Mouse (Mus musculus) neural tube, embryonic 15.5 days (tissue): ENCODE measurements around the gene Plekhd1. TPM values are rescaled to one million over a fixed set of nuclear protein-coding genes. Genes with fewer than 3 reads are reported as not detected.

Experiments used
- ATAC-seq: fragments of 200-750 bp; cut with Nextera tagmentation; 2 replicates; pipeline ENCODE4 v1.8.0; 2017; ENCODE audit warnings: mild to moderate bottlenecking, moderate TSS enrichment, moderate library complexity; ENCODE audit not compliant: low FRiP score
- H3K27ac ChIP-seq: fragments of 300-500 bp; sonication (generic); replicated peaks from 2 replicates; pipeline ENCODE4 v1.5.1; 2015; ENCODE audit warnings: mild to moderate bottlenecking, inconsistent platforms
- H3K27me3 ChIP-seq: fragments of 300-500 bp; sonication (generic); replicated peaks from 2 replicates; pipeline ENCODE4 v1.6.1; 2015; ENCODE audit warnings: inconsistent platforms
- H3K36me3 ChIP-seq: fragments of 300-500 bp; sonication (generic); 2 replicates; pipeline ENCODE4 v1.6.1; 2015; ENCODE audit warnings: inconsistent platforms
- H3K4me1 ChIP-seq: fragments of 300-500 bp; sonication (generic); 2 replicates; pipeline ENCODE4 v1.6.1; 2015; ENCODE audit warnings: inconsistent platforms
- H3K4me2 ChIP-seq: fragments of 300-500 bp; sonication (generic); 2 replicates; pipeline ENCODE4 v1.6.1; 2015; ENCODE audit warnings: inconsistent platforms, mild to moderate bottlenecking, moderate library complexity
- H3K4me3 ChIP-seq: fragments of 300-500 bp; sonication (generic); replicated peaks from 2 replicates; pipeline ENCODE4 v1.5.1; 2015; ENCODE audit warnings: mild to moderate bottlenecking, inconsistent platforms
- H3K9ac ChIP-seq: fragments of 300-500 bp; sonication (generic); replicated peaks from 2 replicates; pipeline ENCODE4 v1.6.1; 2015; ENCODE audit warnings: mild to moderate bottlenecking, inconsistent platforms
- H3K9me3 ChIP-seq: fragments of 300-500 bp; sonication (generic); replicated peaks from 2 replicates; pipeline ENCODE4 v1.6.1; 2016; ENCODE audit warnings: inconsistent platforms
- WGBS: fragments of 180-500 bp; shearing (Covaris S2); methylation state at CpG from one replicate; pipeline ENCODE4 v1.1.7; 2015; ENCODE audit warnings: mixed read lengths; 5-methylcytosine and 5-hydroxymethylcytosine counted together
- polyA plus RNA-seq: library from polyadenylated mRNA; unstranded; fragments of >200 nt; fragmentation: Nextera tagmentation; extraction: Ambion mirVana; gene quantifications from 2 replicates; pipeline ENCODE4 v1.2.1, GENCODE M21; 2015

Gene Plekhd1
- polyA plus RNA-seq, 1 experiment from 2014 or later = 10.5 TPM

DNA sequence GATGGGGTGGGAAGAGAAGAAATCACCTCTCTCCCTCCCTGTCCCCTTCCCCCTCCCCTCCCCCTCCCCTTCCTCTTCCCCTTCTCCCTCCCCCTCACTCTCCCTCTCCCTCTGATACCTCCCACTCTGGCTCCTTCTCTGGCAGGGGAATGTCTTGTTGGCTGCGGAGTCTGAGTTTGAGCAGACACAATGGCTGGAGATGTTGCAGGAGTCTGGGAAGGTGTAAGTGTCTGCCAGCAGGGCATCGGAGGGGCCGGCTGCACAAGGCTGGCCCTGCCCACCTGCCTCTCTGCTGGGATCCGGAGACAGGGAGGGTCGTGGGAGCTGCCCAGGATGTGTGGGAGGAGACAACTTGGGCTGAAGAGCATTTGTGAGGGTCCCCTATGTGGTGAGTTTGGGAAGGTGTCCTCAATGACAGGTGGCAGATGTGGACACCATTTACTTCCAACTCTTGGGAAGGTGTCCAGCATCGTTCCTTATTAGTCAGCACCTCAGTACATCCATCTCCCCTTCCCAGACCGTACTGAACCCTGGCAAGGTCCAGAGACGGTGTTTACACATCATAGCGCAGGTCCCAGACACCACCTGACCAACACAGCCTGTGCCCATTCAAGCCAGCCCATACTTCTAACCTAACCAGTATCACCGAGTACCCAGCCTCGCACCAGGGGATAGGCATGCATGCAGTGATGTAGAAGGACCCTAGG is 14.0 kb downstream of the Plekhd1 start:
- H3K9ac ChIP-seq = no peak overlapping the region
- 56% methylated on average over 11 of the region's 11 CpGs for whole genome bisulfite sequencing
- no peak overlapping the region for H3K4me3 ChIP-seq
- no peak; the same call in 1 of the 2 replicates for ATAC-seq
- H3K27ac ChIP-seq = no peak overlapping the region; the same call in 1 of the 2 replicates
- H3K4me1 ChIP-seq = peaks cover 12% of the 10 kb centered on the region
- no peaks in the 10 kb centered on the region for H3K27me3 ChIP-seq
- H3K9me3 ChIP-seq = no peaks in the 10 kb centered on the region
- H3K36me3 ChIP-seq = no peaks in the 10 kb centered on the region
- H3K4me2 ChIP-seq = no peak overlapping the region

DNA sequence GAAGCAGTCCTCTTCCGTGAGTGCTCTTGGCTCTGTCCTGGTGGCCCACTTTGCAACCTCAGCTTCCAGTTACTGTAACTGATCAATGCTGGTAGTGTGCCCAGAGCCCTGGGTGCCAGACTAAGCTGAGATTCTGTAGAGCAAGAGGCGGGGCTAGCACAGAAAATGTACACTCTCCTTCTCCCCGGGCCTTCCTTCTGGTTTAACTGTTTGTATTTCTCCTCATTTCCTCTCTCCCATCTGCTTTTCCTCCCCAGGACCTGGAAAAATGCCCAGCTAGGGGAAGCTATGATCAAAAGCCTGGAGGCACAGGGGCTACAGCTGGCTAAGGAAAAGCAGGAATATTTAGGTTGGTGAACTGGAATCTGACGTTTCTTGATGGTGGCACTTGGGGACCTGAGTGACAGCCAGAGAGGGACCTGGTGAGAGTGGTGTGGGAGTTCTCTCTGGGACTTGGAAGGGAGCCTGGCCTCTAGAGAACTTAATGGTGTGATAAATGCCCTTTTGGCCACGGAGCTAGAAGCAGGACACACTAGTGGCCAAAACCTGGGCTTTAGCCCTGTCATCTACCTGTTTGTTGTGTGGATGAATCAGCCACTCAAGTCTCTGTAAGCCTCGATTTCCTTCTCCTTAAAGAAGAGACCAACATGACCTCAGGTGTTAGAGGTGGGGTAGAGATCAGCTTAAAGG is 14.7 kb downstream of the Plekhd1 start:
- Histone ChIP-seq H3K27ac (no peak overlapping the region; the same call in 1 of the 2 replicates), H3K4me1 (peaks cover 12% of the 10 kb centered on the region), H3K9ac (no peak overlapping the region), H3K9me3 (no peaks in the 10 kb centered on the region), H3K4me2 (no peak overlapping the region), H3K4me3 (no peak overlapping the region), H3K27me3 (no peaks in the 10 kb centered on the region), H3K36me3 (no peaks in the 10 kb centered on the region)
- peak; percentile 35; the same call in 1 of the 2 replicates for ATAC-seq
- WGBS = 46% methylated on average over 6 of the region's 6 CpGs

DNA sequence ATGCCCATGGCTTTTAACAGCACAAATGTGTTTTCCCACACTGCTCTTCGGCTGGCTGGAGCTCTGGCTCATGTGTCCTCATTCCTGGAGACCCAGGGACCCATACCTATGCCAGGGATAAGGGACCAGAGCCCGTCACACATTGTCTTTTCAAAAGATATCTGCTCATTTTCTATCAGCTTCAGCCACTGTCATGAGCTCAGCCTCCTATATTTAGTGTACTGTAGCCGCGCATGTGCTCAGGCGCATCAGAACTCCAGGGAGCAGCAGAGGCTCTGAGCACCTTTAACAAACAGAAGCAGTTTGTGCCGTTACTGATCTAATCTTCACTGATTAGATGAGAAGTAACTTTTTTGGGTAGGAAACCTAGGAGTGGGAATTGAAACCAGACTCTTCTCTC is 23.5 kb downstream of the Plekhd1 start:
- 74% methylated on average over 6 of the region's 6 CpGs for WGBS
- H3K9ac ChIP-seq = no peak overlapping the region
- no peaks in the 10 kb centered on the region for H3K4me1 ChIP-seq
- no peak for ATAC-seq
- no peak overlapping the region for H3K4me2 ChIP-seq
- H3K4me3 ChIP-seq = no peak overlapping the region
- no peaks in the 10 kb centered on the region for H3K27me3 ChIP-seq
- no peaks in the 10 kb centered on the region for H3K36me3 ChIP-seq
- H3K27ac ChIP-seq = no peak overlapping the region
- H3K9me3 ChIP-seq = no peaks in the 10 kb centered on the region

- H3K9me3 ChIP-seq = no peaks in the 10 kb centered on the region
- H3K4me3 ChIP-seq = no peak overlapping the region
- H3K27me3 ChIP-seq = no peaks in the 10 kb centered on the region
- no peak overlapping the region for H3K4me2 ChIP-seq
- no peak overlapping the region for H3K9ac ChIP-seq
- H3K4me1 ChIP-seq = no peaks in the 10 kb centered on the region
- H3K27ac ChIP-seq = no peak overlapping the region
- WGBS = 50% methylated on average over 2 of the region's 2 CpGs
- ATAC-seq = no peak
- H3K36me3 ChIP-seq = no peaks in the 10 kb centered on the region
These were observed 26.8 kb downstream of the Plekhd1 start for GRCm38 (mm10) chr12:80719141-80719540.

DNA sequence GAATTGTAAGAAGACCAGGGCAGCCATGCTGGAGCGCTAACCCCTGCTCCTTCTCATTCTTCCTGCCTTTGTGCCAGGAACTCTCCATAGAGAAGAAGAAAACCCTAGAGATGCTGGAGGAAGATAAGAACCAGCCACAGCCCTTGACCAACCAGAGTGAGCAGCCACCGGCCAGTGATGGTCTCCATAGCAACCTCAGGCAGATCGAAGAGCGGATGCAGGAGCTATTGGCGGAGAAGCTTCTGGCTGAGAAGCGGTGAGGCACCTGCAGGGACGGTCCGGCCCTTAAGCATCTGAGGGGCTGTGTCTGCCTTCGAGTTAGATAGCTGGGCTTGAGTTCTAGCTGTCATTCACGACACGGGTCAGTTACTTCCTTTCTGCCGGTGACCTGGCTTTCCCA is 28.1 kb downstream of the Plekhd1 start:
- Histone ChIP-seq H3K9me3 (no peaks in the 10 kb centered on the region), H3K4me1 (0 out of 2 replicates have a peak, but pooled peaks cover 2% of the 10 kb centered on the region), H3K9ac (no peak overlapping the region), H3K4me3 (no peak overlapping the region), H3K4me2 (no peak overlapping the region), H3K36me3 (no peaks in the 10 kb centered on the region), H3K27me3 (no peaks in the 10 kb centered on the region), H3K27ac (no peak overlapping the region)
- WGBS = 72% methylated on average over 12 of the region's 12 CpGs
- ATAC-seq = no peak

- no peaks in the 10 kb centered on the region for H3K27me3 ChIP-seq
- 0 out of 2 replicates have a peak, but pooled peaks cover 2% of the 10 kb centered on the region for H3K4me1 ChIP-seq
- no peak overlapping the region for H3K9ac ChIP-seq
- H3K4me3 ChIP-seq = no peak overlapping the region
- H3K27ac ChIP-seq = no peak overlapping the region
- H3K9me3 ChIP-seq = no peaks in the 10 kb centered on the region
- 89% methylated on average over 15 of the region's 15 CpGs for WGBS
- no peak overlapping the region for H3K4me2 ChIP-seq
- no peak for ATAC-seq
- H3K36me3 ChIP-seq = no peaks in the 10 kb centered on the region
These were observed 29.1 kb downstream of the Plekhd1 start for GRCm38 (mm10) chr12:80721458-80721857.

DNA sequence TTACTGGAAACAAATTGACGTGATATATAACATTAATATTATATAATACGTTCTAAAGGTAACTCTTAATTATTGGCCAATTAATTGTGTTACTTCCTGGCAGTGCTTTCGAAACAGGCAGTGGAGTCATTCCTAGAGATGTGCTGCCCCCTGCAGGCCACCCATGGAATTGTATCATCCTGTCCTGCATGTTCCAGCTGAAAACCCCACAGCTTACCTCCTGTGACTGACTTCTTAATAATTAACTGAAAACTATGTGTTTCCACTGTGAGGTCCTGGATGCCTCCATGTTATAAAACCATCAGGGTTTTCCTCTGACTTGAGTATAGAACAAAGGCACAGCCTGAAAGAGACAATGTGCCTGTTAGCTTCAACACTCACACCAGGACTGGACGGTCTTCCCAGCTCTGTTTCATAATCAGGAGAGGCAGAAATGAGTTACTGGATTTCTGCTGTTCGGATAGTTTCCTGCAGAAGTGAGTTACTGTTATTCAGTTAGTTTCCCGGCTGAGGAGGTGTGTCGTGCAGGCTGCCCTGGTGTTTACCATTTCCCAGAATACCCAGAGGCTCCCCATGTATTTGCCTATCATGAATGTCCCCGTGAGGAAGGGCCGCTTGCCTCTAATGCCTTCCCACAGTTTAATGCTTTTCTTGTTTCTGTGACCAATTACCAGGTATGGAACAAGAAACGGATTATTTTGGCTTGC is 32.6 kb downstream of the Plekhd1 start:
- no peak for ATAC-seq
- H3K36me3 ChIP-seq = no peaks in the 10 kb centered on the region
- no peak overlapping the region for H3K4me3 ChIP-seq
- H3K4me2 ChIP-seq = no peak overlapping the region
- no peak overlapping the region for H3K27ac ChIP-seq
- H3K27me3 ChIP-seq = no peaks in the 10 kb centered on the region
- WGBS = 16% methylated on average over 10 of the region's 10 CpGs
- 0 out of 2 replicates have a peak, but pooled peaks cover 2% of the 10 kb centered on the region for H3K4me1 ChIP-seq
- no peaks in the 10 kb centered on the region for H3K9me3 ChIP-seq
- no peak overlapping the region for H3K9ac ChIP-seq

GRCm38 (mm10) chr12:80728207-80728606 is 35.8 kb downstream of the Plekhd1 start:
- peaks cover 6% of the 10 kb centered on the region; the same call in 1 of the 2 replicates for H3K4me1 ChIP-seq
- 29% methylated on average over 1 of the region's 1 CpGs for WGBS
- no peak for ATAC-seq

GRCm38 (mm10) chr12:80728814-80729213 is 36.4 kb downstream of the Plekhd1 start:
- WGBS = 63% methylated on average over 2 of the region's 2 CpGs
- Histone ChIP-seq H3K9me3 (no peaks in the 10 kb centered on the region), H3K27me3 (no peaks in the 10 kb centered on the region), H3K4me1 (peaks cover 6% of the 10 kb centered on the region; the same call in 1 of the 2 replicates), H3K27ac (no peak overlapping the region), H3K4me3 (no peak overlapping the region), H3K36me3 (no peaks in the 10 kb centered on the region), H3K9ac (no peak overlapping the region), H3K4me2 (no peak overlapping the region)
- no peak for ATAC-seq

More at GRCm38 (mm10) chr12:80728207-80728606, 35.8 kb downstream of the Plekhd1 start:
- Histone ChIP-seq H3K27ac (no peak overlapping the region), H3K9me3 (no peaks in the 10 kb centered on the region), H3K4me3 (no peak overlapping the region), H3K27me3 (no peaks in the 10 kb centered on the region), H3K4me2 (no peak overlapping the region), H3K9ac (no peak overlapping the region), H3K36me3 (no peaks in the 10 kb centered on the region)

DNA sequence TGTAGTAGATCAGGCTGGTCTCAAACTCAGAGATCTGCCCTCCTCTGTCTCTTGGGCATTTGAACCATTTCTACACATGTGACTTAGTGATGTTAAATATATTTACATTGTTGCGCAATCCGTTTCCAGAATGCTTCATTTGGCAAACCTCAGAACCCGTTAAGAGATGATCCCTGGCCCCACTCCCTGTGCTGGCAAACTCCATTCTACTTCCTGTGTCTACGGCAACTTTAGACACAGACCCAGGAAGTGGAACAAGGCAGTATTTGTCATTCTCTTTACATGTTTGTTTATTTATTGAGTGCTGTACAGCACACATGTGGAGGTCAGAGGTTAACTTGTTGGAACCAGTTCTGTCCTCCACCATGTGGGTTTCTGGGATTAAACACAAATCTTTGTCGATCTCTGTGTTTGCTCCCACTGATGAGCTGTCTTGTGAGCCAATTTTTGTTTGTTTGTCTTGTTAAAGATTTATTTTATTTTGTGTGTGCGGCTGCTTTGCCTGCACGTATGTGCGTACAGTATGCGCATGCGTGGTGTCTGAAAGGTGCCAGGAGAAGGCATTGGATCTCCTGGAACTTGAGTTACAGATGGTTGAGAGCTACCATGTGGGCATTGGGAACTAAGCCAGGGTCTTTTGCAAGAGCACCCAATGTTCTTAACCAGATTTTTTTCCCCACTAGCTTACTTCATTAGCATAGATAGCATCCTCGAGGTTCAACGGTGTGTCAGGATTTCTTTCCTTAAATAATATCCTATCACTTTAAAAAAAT is 37.6 kb downstream of the Plekhd1 start:
- Histone ChIP-seq H3K4me1 (peaks cover 11% of the 10 kb centered on the region; the same call in 1 of the 2 replicates), H3K4me3 (no peak overlapping the region), H3K27ac (no peak overlapping the region), H3K9me3 (no peaks in the 10 kb centered on the region), H3K27me3 (no peaks in the 10 kb centered on the region), H3K9ac (no peak overlapping the region; the same call in 1 of the 2 replicates), H3K4me2 (no peak overlapping the region), H3K36me3 (no peaks in the 10 kb centered on the region)
- WGBS = 88% methylated on average over 12 of the region's 12 CpGs
- no peak for ATAC-seq

DNA sequence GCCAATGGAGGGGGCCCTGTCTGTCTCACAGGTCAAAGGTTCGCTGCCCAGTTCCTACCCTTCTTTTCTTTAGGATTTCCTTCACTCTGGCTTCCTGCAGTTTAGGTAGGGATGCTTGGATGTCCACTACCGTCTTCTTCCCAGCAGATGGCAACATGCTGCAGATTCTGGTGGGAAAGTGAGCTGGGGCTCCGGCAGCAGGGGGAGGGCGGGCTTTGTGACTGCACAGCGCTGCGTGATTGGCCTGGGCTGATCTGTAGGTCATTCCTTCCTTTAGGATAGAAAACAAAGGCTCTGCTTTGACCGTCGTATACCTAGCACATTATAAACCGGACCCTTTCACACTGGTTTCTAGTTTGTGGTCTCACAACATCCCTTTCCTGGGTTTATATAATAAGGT is 38.2 kb downstream of the Plekhd1 start:
- Histone ChIP-seq H3K9me3 (no peaks in the 10 kb centered on the region), H3K4me2 (peak overlapping the region; percentile 30; the same call in 1 of the 2 replicates)
- 4% methylated on average over 9 of the region's 9 CpGs for WGBS

More for the DNA sequence above, 38.2 kb downstream of the Plekhd1 start:
- ATAC-seq = peak; percentile 87
- H3K9ac ChIP-seq = no peak overlapping the region; the same call in 1 of the 2 replicates
- H3K4me3 ChIP-seq = no peak overlapping the region
- H3K36me3 ChIP-seq = no peaks in the 10 kb centered on the region
- H3K4me1 ChIP-seq = peaks cover 8% of the 10 kb centered on the region; the same call in 1 of the 2 replicates
- no peaks in the 10 kb centered on the region for H3K27me3 ChIP-seq
- no peak overlapping the region for H3K27ac ChIP-seq
